Mouse (Mus musculus) layer of hippocampus, adult 9-10 months (tissue): ENCODE measurements at regions not wholly inside any gene's neighbourhood (a gene's known extent, or its start where the extent isn't known, plus 50 kb on each side); places are given as distances from the start of the nearest gene placed in this dataset.

Experiments used
- DNase-seq: peaks from one replicate; pipeline ENCODE4 v3.0.0; 2022; ENCODE audit warnings: low spot score

GRCm38 (mm10) chr9:59153126-59153525 lies 116.9 kb upstream of the Neo1 start:
- DNase-seq, result no peak

GRCm38 (mm10) chr9:59144256-59144800 lies 108.1 kb upstream of the Neo1 start:
- DNase-seq, result no peak

- DNase-seq, result no peak
Measured at GRCm38 (mm10) chr9:59143610-59144009, 107.4 kb upstream of the Neo1 start.

- DNase-seq, result no peak
Measured at GRCm38 (mm10) chr9:59134171-59135041, 98.2 kb upstream of the Neo1 start.

GRCm38 (mm10) chr9:59129699-59130340 lies 93.6 kb upstream of the Neo1 start:
- DNase-seq, result no peak

GRCm38 (mm10) chr9:59129252-59129651 lies 93.0 kb upstream of the Neo1 start:
- DNase-seq, result no peak

- DNase-seq, result no peak
Measured at GRCm38 (mm10) chr9:59128023-59128422, 91.8 kb upstream of the Neo1 start.

GRCm38 (mm10) chr9:59125886-59126285 lies 89.6 kb upstream of the Neo1 start:
- DNase-seq, result no peak

- no peak for DNase-seq
Measured at GRCm38 (mm10) chr9:59116561-59116960, 80.3 kb upstream of the Neo1 start.

GRCm38 (mm10) chr9:59113859-59114258 lies 77.6 kb upstream of the Neo1 start:
- no peak for DNase-seq

- no peak for DNase-seq
Measured at GRCm38 (mm10) chr9:59099738-59100137, 63.5 kb upstream of the Neo1 start.

- no peak for DNase-seq
Measured at GRCm38 (mm10) chr9:59097564-59097963, 61.3 kb upstream of the Neo1 start.

- no peak for DNase-seq
Measured at GRCm38 (mm10) chr9:59096551-59097268, 60.5 kb upstream of the Neo1 start.

- DNase-seq, result no peak
Measured at GRCm38 (mm10) chr9:59095626-59096025, 59.4 kb upstream of the Neo1 start.

- no peak for DNase-seq
Measured at GRCm38 (mm10) chr9:59094106-59094505, 57.9 kb upstream of the Neo1 start.

GRCm38 (mm10) chr9:59091179-59091578 lies 54.9 kb upstream of the Neo1 start:
- no peak for DNase-seq

- DNase-seq, result no peak
Measured at GRCm38 (mm10) chr9:59087704-59088103, 51.5 kb upstream of the Neo1 start.

GRCm38 (mm10) chr9:59087112-59087511 lies 50.9 kb upstream of the Neo1 start:
- no peak for DNase-seq

GRCm38 (mm10) chr9:59086556-59087102 lies 50.4 kb upstream of the Neo1 start:
- DNase-seq, result no peak
